In the genomic region with DNA sequence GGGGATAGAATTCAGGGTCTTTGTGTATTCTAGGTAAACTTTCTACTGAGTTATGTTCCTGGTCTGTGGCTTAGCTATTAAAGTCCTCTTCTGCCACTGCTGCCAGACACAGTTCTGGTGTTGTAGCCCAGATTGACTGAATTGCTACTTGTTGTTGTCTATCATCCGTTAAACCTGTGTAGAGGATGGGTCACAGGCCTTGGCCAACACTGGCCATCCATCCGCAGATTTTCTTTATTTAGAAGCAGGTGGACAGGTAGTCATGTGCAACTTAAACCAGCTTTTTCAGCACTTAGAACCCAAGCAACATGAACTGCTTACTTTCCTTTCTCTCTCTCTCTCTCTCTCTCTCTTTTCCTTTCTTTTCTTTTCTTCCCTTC, we compare ENCODE assay signal across 8 mouse cellular contexts. TPM values are rescaled to one million over a fixed set of nuclear protein-coding genes. Genes with fewer than 3 reads are reported as not detected.
DNase-seq lines count a peak whose midpoint lies in the region; ATAC-seq lines count a peak whose summit lies in the region.
"Had no signal": no experiment of that assay in that cellular context is flagged by ENCODE, and none has a peak within 500 bp of the region (broad histone marks: within the 10 kb centered on the region; RNA-seq: fewer than 3 reads in every experiment).

No protein-coding gene starts in this region.

- H3K27ac ChIP-seq in forebrain, embryonic 15.5 days (replicated peaks) = no peak overlapping the region
- no peak overlapping the region for H3K27ac ChIP-seq in liver, embryonic 15.5 days (replicated peaks)

- H3K27me3 ChIP-seq in megakaryocyte, embryonic 14.5 days (replicated peaks) = no peaks in the 10 kb centered on the region
- no peaks in the 10 kb centered on the region for H3K27me3 ChIP-seq in forebrain, embryonic 15.5 days
- H3K27me3 ChIP-seq in liver, embryonic 15.5 days = no peaks in the 10 kb centered on the region

- peak overlapping the region; percentile 72 for H3K4me2 ChIP-seq in forebrain, embryonic 15.5 days (replicated peaks)
- peak overlapping the region; percentile 67 for H3K4me2 ChIP-seq in liver, embryonic 15.5 days

- peaks cover 25% of the 10 kb centered on the region for H3K36me3 ChIP-seq in megakaryocyte, embryonic 14.5 days (replicated peaks; ENCODE audit: low read length)
- H3K36me3 ChIP-seq in forebrain, embryonic 15.5 days = peaks cover 9% of the 10 kb centered on the region; the same call in 1 of the 2 replicates
- peaks cover 39% of the 10 kb centered on the region for H3K36me3 ChIP-seq in liver, embryonic 15.5 days (replicated peaks)

- H3K4me3 ChIP-seq in megakaryocyte, embryonic 14.5 days (replicated peaks) = peak overlapping the region; percentile 93
- H3K4me3 ChIP-seq in forebrain, embryonic 15.5 days = peak overlapping the region; percentile 54
- H3K4me3 ChIP-seq in liver, embryonic 15.5 days (replicated peaks) = peak overlapping the region; percentile 72

- H3K9me3 ChIP-seq in megakaryocyte, embryonic 14.5 days = no peaks in the 10 kb centered on the region
- no peaks in the 10 kb centered on the region for H3K9me3 ChIP-seq in forebrain, embryonic 15.5 days
- H3K9me3 ChIP-seq in liver, embryonic 15.5 days (replicated peaks) = no peaks in the 10 kb centered on the region

- H3K4me1 ChIP-seq in megakaryocyte, embryonic 14.5 days = peaks cover 24% of the 10 kb centered on the region
- H3K4me1 ChIP-seq in forebrain, embryonic 15.5 days = peaks cover 22% of the 10 kb centered on the region
- peaks cover 40% of the 10 kb centered on the region for H3K4me1 ChIP-seq in liver, embryonic 15.5 days (replicated peaks)

- no peak for ATAC-seq in megakaryocyte, adult 5-6 weeks (ENCODE audit: poor library complexity, severe bottlenecking)
- no peak for ATAC-seq in forebrain, embryonic 15.5 days (replicated peaks)
- ATAC-seq in liver, embryonic 15.5 days (ENCODE audit: insufficient read depth) = no peak
- no peak for ATAC-seq in activated CD4-positive, CD25-positive, alpha-beta regulatory T cell, adult 4 months

- DNase-seq in cerebellum, adult 9-10 months = no peak
- no peak for DNase-seq in embryo, embryonic 11 days
- DNase-seq: adrenal gland, postnatal 14 days had no signal

- 89% methylated on average over 2 of the region's 2 CpGs for WGBS in forebrain, embryonic 15.5 days
- 63% methylated on average over 2 of the region's 2 CpGs for WGBS in liver, embryonic 15.5 days (ENCODE audit: insufficient replicate concordance)

- H3K9ac ChIP-seq in forebrain, embryonic 15.5 days (replicated peaks) = peak overlapping the region; percentile 59; the same call in 1 of the 2 replicates
- peak overlapping the region; percentile 75 for H3K9ac ChIP-seq in liver, embryonic 15.5 days

RNA-seq across cellular contexts. Expression of a gene that starts 1.4 kb away (rescaled TPM):
- polyA plus RNA-seq in megakaryocyte, embryonic 14.5 days (2012; ENCODE audit: insufficient read depth, low replicate concordance) = 0.20 TPM in 1 of 2 replicates, not detected in the other
- total RNA-seq in megakaryocyte, adult 5-6 weeks (2015) = 25.7 and 34.4 TPM in 2 replicates
- total RNA-seq in megakaryocyte, adult 5-6 weeks (2017) = 34.5 and 35.6 TPM in 2 replicates
- 7.2 and 8.2 TPM in 2 replicates for polyA plus RNA-seq in forebrain, embryonic 15.5 days (2015; fragmentation: Nextera tagmentation; extraction: Ambion mirVana)
- polyA plus RNA-seq in liver, embryonic 15.5 days (2015; fragmentation: Nextera tagmentation; extraction: Ambion mirVana) = 6.6 and 8.0 TPM in 2 replicates
- polyA plus RNA-seq in activated CD4-positive, CD25-positive, alpha-beta regulatory T cell, adult 4 months (2017; shearing (Covaris generic)) = 10 to 100 TPM; 10.1 to 20.5 TPM

RNA-seq across cellular contexts. Expression of a gene that starts 1.5 kb away (rescaled TPM):
- polyA plus RNA-seq in megakaryocyte, embryonic 14.5 days (2012; ENCODE audit: insufficient read depth, low replicate concordance) = 0.52 and 2.2 TPM in 2 replicates
- total RNA-seq in megakaryocyte, adult 5-6 weeks (2015) = 22.1 and 24.2 TPM in 2 replicates
- 42.7 and 47.2 TPM in 2 replicates for total RNA-seq in megakaryocyte, adult 5-6 weeks (2017)
- polyA plus RNA-seq in forebrain, embryonic 15.5 days (2015; fragmentation: Nextera tagmentation; extraction: Ambion mirVana) = 32.5 and 34.5 TPM in 2 replicates
- polyA plus RNA-seq in liver, embryonic 15.5 days (2015; fragmentation: Nextera tagmentation; extraction: Ambion mirVana) = 11.4 TPM in 2 replicates
- polyA plus RNA-seq in activated CD4-positive, CD25-positive, alpha-beta regulatory T cell, adult 4 months (2017; shearing (Covaris generic)) = 10 to 100 TPM; 32.7 to 47.6 TPM

RNA-seq across cellular contexts. Expression of a gene that starts 34.1 kb away (rescaled TPM):
- polyA plus RNA-seq in megakaryocyte, embryonic 14.5 days (2012; ENCODE audit: insufficient read depth, low replicate concordance) = 2.3 TPM in 1 of 2 replicates, not detected in the other
- total RNA-seq in megakaryocyte, adult 5-6 weeks (2015) = 39.0 and 40.4 TPM in 2 replicates
- total RNA-seq in megakaryocyte, adult 5-6 weeks (2017) = 42.2 and 48.4 TPM in 2 replicates
- 69.9 and 73.1 TPM in 2 replicates for polyA plus RNA-seq in forebrain, embryonic 15.5 days (2015; fragmentation: Nextera tagmentation; extraction: Ambion mirVana)
- polyA plus RNA-seq in liver, embryonic 15.5 days (2015; fragmentation: Nextera tagmentation; extraction: Ambion mirVana) = 20.4 and 20.6 TPM in 2 replicates
- polyA plus RNA-seq in activated CD4-positive, CD25-positive, alpha-beta regulatory T cell, adult 4 months (2017; shearing (Covaris generic)) = 100 to 1,000 TPM in 1 of 2 experiments, 10 to 100 TPM in 1; 82.1 to 109 TPM

RNA-seq across cellular contexts. Expression of a gene that starts 51.4 kb away (rescaled TPM):
- 0.30 TPM in 1 of 2 replicates, not detected in the other for polyA plus RNA-seq in megakaryocyte, embryonic 14.5 days (2012; ENCODE audit: insufficient read depth, low replicate concordance)
- total RNA-seq in megakaryocyte, adult 5-6 weeks (2015) = not detected in 2 replicates
- total RNA-seq in megakaryocyte, adult 5-6 weeks (2017) = 0.22 TPM in 1 of 2 replicates, not detected in the other
- 1.3 and 1.6 TPM in 2 replicates for polyA plus RNA-seq in forebrain, embryonic 15.5 days (2015; fragmentation: Nextera tagmentation; extraction: Ambion mirVana)
- not detected in 2 replicates for polyA plus RNA-seq in liver, embryonic 15.5 days (2015; fragmentation: Nextera tagmentation; extraction: Ambion mirVana)
- polyA plus RNA-seq in activated CD4-positive, CD25-positive, alpha-beta regulatory T cell, adult 4 months (2017; shearing (Covaris generic)) = not detected
- total RNA-seq: adrenal gland, postnatal 14 days had no signal

RNA-seq across cellular contexts. Expression of a gene that starts 54.9 kb away (rescaled TPM):
- polyA plus RNA-seq in megakaryocyte, embryonic 14.5 days (2012; ENCODE audit: insufficient read depth, low replicate concordance) = 12.9 and 128 TPM in 2 replicates
- total RNA-seq in megakaryocyte, adult 5-6 weeks (2015) = 68.9 and 78.0 TPM in 2 replicates
- total RNA-seq in megakaryocyte, adult 5-6 weeks (2017) = 58.5 and 73.2 TPM in 2 replicates
- 112 TPM in 2 replicates for polyA plus RNA-seq in forebrain, embryonic 15.5 days (2015; fragmentation: Nextera tagmentation; extraction: Ambion mirVana)
- polyA plus RNA-seq in liver, embryonic 15.5 days (2015; fragmentation: Nextera tagmentation; extraction: Ambion mirVana) = 76.0 and 87.0 TPM in 2 replicates
- 100 to 1,000 TPM; 120 to 207 TPM for polyA plus RNA-seq in activated CD4-positive, CD25-positive, alpha-beta regulatory T cell, adult 4 months (2017; shearing (Covaris generic))
